Mouse (Mus musculus) kidney, adult 2 months (tissue): ENCODE results near the gene Olfr1443. TPM values are rescaled to one million over a fixed set of nuclear protein-coding genes. Genes with fewer than 3 reads are reported as not detected.
"Not testable (repeated sequence)": the region's sequence is repeated elsewhere in the genome, so short reads cannot be mapped to it uniquely, and the experiment has no call there.

Experiments used
- DNase-seq: peaks from one replicate; pipeline ENCODE4 v3.0.0; 2021
- H3K27ac ChIP-seq: fragments of 200-500 bp; 2 replicates; pipeline ENCODE4 v1.5.1; 2012; ENCODE audit warnings: low read depth, low read length, control low read depth, inconsistent platforms; ENCODE audit not compliant: insufficient read depth
- H3K27me3 ChIP-seq: fragments of 200-500 bp; replicated peaks from 2 replicates; pipeline ENCODE4 v1.6.1; 2012; ENCODE audit warnings: mild to moderate bottlenecking, moderate library complexity, low read length, inconsistent platforms; ENCODE audit not compliant: control insufficient read depth, insufficient read depth
- H3K36me3 ChIP-seq: fragments of 200-500 bp; 2 replicates; pipeline ENCODE4 v1.6.1; 2012; ENCODE audit warnings: mild to moderate bottlenecking, moderate library complexity, low read length, inconsistent platforms; ENCODE audit not compliant: control insufficient read depth, insufficient read depth
- H3K4me1 ChIP-seq: fragments of 200-500 bp; 2 replicates; pipeline ENCODE4 v1.6.1; 2011; ENCODE audit warnings: low read length; ENCODE audit not compliant: control insufficient read depth, insufficient read depth
- H3K4me3 ChIP-seq: fragments of 200-500 bp; 2 replicates; pipeline ENCODE4 v1.5.1; 2011; ENCODE audit warnings: mild to moderate bottlenecking, low read depth, low read length, control low read depth; ENCODE audit not compliant: insufficient read depth
- CTCF ChIP-seq: fragments of 200-500 bp; conservative IDR thresholded peaks from 2 replicates; pipeline ENCODE4 v1.5.1; 2011; ENCODE audit warnings: low read depth, mild to moderate bottlenecking, control low read depth, low read length, moderate library complexity, mixed read lengths; ENCODE audit not compliant: insufficient read depth, insufficient read length
- POLR2A ChIP-seq: fragments of 200-500 bp; IDR thresholded peaks from one replicate; pipeline ENCODE4 v1.6.1; 2011; ENCODE audit warnings: low read depth, low read length, control low read depth
- WGBS: fragments of 180-500 bp; shearing (Covaris S2); methylation state at CpG from one replicate; pipeline ENCODE4 v1.1.7; 2018; 5-methylcytosine and 5-hydroxymethylcytosine counted together
- polyA plus RNA-seq: library from polyadenylated mRNA; depleted of rRNA; stranded (reverse); fragments of >200 nt; gene quantifications from 2 replicates; pipeline ENCODE4 v1.2.3, GENCODE M21; 2012

Gene Olfr1443
- polyA plus RNA-seq, 1 experiment: not detected

- Histone ChIP-seq H3K4me3 (no peak overlapping the region), H3K36me3 (no peaks in the 10 kb centered on the region), H3K27me3 (no peaks in the 10 kb centered on the region), H3K27ac (no peak overlapping the region), H3K4me1 (peaks cover 5% of the 10 kb centered on the region; the same call in 1 of the 2 replicates)
- TF ChIP-seq CTCF: no peak
- no peak for TF ChIP-seq POLR2A
- 77% methylated on average over 1 of the region's 1 CpGs for WGBS
- no peak for DNase-seq
Observed at GRCm38 (mm10) chr19:12666156-12666555, 11.8 kb upstream of the Olfr1443 start.

- H3K36me3 ChIP-seq, H3K27me3 ChIP-seq, H3K4me3 ChIP-seq, H3K4me1 ChIP-seq: not testable (repeated sequence)
- whole genome bisulfite sequencing: 59% methylated on average over 3 of the region's 3 CpGs
- peak; percentile 50 for DNase-seq
- H3K27ac ChIP-seq: peak overlapping the region; percentile 63
Observed at GRCm38 (mm10) chr19:12668601-12669000, 9.3 kb upstream of the Olfr1443 start.

DNA sequence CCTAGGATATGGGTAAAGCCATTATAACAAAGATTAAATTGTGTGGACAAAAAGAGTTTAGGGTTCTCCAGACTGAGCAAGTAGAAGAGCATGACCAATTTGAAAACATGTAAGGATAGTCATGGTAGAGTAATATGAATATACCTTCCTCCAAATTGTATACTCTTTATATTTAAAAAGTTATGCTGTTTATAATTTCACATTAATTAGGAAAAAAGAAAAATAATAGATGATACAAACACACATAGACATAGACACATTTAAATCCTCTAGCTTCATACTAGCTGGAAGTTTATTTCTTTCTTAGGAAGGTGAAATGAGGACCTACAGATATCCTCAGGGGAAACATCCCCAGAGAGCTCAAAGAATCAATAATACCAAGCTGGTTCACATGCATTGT, 7.8 kb upstream of the Olfr1443 start, which contains the start of gene Olfr1442:
Gene Olfr1442 (plus strand): TSS at position 301 of the 400 bp plus-strand sequence.
- DNase-seq: no peak
- TF ChIP-seq CTCF (no peak), POLR2A (no peak)
- Histone ChIP-seq H3K36me3 (no peaks in the 10 kb centered on the region), H3K4me3 (no peak within 1 kb of the TSS), H3K27me3 (no peaks in the 10 kb centered on the region), H3K4me1 (peaks cover 5% of the 10 kb centered on the region; the same call in 1 of the 2 replicates), H3K27ac (no peak within 1 kb of the TSS)

DNA sequence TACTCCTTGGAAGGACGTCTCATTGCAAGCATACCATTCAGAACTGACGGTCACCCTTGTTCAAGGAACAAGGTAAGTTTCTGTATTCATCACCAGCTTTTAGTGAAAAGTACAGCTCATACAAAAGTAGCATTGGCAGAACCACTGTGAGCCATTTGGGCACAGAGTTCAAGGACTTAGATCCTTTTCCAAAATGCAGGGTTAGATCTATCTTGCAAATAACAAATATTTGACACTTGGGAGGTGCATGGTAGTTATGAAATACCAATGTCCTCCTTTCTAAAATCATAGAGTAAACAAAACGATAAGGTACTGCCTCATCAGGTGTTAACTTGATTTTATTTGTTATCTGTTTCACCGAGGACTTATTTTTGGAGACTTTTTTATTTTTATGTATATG, 6.9 kb upstream of the Olfr1443 start:
- no peak overlapping the region for H3K4me3 ChIP-seq
- DNase-seq: no peak
- H3K27ac ChIP-seq: no peak overlapping the region
- H3K36me3 ChIP-seq: no peaks in the 10 kb centered on the region
- TF ChIP-seq CTCF (no peak), POLR2A (no peak)
- H3K4me1 ChIP-seq: peaks cover 5% of the 10 kb centered on the region; the same call in 1 of the 2 replicates
- H3K27me3 ChIP-seq: no peaks in the 10 kb centered on the region
- 86% methylated on average over 4 of the region's 4 CpGs for WGBS

- H3K4me3 ChIP-seq: no peak overlapping the region
- peaks cover 3% of the 10 kb centered on the region; the same call in 1 of the 2 replicates for H3K4me1 ChIP-seq
- H3K27me3 ChIP-seq: no peaks in the 10 kb centered on the region
- DNase-seq: peak; percentile 84
- no peak for TF ChIP-seq CTCF
- H3K27ac ChIP-seq: no peak overlapping the region
- H3K36me3 ChIP-seq: no peaks in the 10 kb centered on the region
Observed at GRCm38 (mm10) chr19:12684638-12685037, 6.7 kb downstream of the Olfr1443 start.

DNA sequence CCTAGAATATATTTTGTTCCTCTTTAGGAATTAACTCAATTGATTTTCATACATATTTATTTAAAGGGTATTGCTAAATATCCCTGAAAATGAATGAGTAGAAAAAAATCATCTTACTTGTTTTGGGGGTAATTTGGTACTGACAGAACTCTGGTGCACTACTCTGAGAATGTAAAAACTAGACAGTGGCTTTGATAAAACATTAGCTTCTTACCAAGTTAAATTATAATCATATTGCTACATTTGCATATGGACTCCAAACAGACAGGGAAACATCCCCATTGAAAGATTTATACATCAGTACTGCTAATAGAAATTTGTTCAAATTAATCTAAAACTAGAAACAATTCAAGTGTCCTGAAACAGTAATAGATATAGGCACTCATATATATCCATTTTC, 7.3 kb downstream of the Olfr1443 start:
- Histone ChIP-seq H3K27me3 (no peaks in the 10 kb centered on the region), H3K4me1 (peaks cover 3% of the 10 kb centered on the region; the same call in 1 of the 2 replicates), H3K36me3 (no peaks in the 10 kb centered on the region), H3K4me3 (no peak overlapping the region), H3K27ac (no peak overlapping the region)
- TF ChIP-seq CTCF (no peak), POLR2A (no peak)
- peak; percentile 64 for DNase-seq

DNA sequence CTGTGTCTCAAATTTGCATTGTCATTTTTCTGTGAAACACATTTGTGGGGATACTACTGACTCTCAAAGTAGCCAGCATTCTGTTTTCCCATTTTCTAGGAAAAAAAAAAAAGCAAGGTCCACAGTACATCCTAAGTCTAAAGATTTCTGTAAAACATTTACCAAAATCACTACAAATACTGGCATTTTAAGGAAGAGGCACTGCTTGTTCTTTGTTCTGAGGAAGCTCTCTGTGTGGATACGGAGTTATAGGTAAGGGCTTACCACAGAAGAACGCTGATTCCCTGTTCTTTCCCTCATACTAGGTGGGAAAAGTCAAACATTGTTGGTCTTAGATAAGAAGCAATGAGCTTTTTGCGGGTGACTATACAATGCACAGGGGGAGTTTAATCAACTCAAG, 17.7 kb downstream of the Olfr1443 start, which contains the start of gene Keg1:
Gene Keg1 (plus strand): TSS at position 197 of the 400 bp plus-strand sequence.
- TF ChIP-seq CTCF: no peak
- TF ChIP-seq POLR2A: peak; percentile 38

DNA sequence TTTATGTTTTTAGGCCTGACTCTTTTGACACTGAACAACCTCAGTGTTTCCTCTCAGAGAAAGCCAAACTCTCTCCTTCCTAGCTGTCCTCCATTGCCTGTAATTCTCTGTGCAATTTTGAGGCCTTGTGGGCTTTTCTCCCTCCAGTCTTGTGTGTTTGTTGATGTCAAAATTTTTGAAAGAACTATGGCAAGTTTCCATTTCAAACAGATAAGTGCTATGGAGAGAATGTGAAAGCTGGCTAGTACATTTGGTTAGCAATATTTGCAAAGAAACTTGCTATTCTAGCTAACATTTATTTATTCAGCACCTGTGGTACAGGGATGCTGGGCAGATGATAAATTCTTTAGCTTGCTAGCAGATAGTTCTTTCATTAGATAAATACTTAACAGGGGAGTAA, 18.3 kb downstream of the Olfr1443 start:
- no peak for TF ChIP-seq CTCF
- TF ChIP-seq POLR2A: peak; percentile 5
- Histone ChIP-seq H3K27ac (peak overlapping the region; percentile 98), H3K36me3 (no peaks in the 10 kb centered on the region), H3K27me3 (no peaks in the 10 kb centered on the region), H3K4me1 (peaks cover 5% of the 10 kb centered on the region; the same call in 1 of the 2 replicates), H3K4me3 (peak overlapping the region; percentile 51)
- no peak for DNase-seq

More for the DNA sequence above, 17.7 kb downstream of the Olfr1443 start, which contains the start of gene Keg1:
- peak; percentile 91 for DNase-seq
- Histone ChIP-seq H3K4me1 (peaks cover 7% of the 10 kb centered on the region; the same call in 1 of the 2 replicates), H3K36me3 (no peaks in the 10 kb centered on the region), H3K27ac (peak within 1 kb of the TSS; percentile 98), H3K27me3 (no peaks in the 10 kb centered on the region), H3K4me3 (peak within 1 kb of the TSS; percentile 51)
- WGBS: 42% methylated on average over 3 of the region's 3 CpGs
